Mouse (Mus musculus) liver, embryonic 14.5 days (tissue): ENCODE measurements around the gene Gclc.

ENCODE experiments used
- CTCF ChIP-seq: IDR thresholded peaks from 2 replicates; pipeline ENCODE4 v1.5.1; 2016; ENCODE audit warnings: antibody characterized with exemption, low read depth, control low read depth
- EP300 ChIP-seq: IDR thresholded peaks from 2 replicates; pipeline ENCODE4 v1.6.1; 2016; ENCODE audit warnings: antibody characterized with exemption, low read depth

- TF ChIP-seq CTCF = no peak
- TF ChIP-seq EP300 = no peak
These were observed at the start of gene Gclc for GRCm38 (mm10) chr9:77753853-77754727.
